Mouse (Mus musculus): ENCODE data around the gene Bmyc. TPM values are rescaled to one million over a fixed set of nuclear protein-coding genes. Genes with fewer than 3 reads are reported as not detected.

Gene Bmyc
- 17.9 TPM for polyA plus RNA-seq (2014; fragmentation: Illumina TruSeq; extraction: RNeasy Lipid Tissue Mini Kit (QIAGEN cat#74804))

DNA sequence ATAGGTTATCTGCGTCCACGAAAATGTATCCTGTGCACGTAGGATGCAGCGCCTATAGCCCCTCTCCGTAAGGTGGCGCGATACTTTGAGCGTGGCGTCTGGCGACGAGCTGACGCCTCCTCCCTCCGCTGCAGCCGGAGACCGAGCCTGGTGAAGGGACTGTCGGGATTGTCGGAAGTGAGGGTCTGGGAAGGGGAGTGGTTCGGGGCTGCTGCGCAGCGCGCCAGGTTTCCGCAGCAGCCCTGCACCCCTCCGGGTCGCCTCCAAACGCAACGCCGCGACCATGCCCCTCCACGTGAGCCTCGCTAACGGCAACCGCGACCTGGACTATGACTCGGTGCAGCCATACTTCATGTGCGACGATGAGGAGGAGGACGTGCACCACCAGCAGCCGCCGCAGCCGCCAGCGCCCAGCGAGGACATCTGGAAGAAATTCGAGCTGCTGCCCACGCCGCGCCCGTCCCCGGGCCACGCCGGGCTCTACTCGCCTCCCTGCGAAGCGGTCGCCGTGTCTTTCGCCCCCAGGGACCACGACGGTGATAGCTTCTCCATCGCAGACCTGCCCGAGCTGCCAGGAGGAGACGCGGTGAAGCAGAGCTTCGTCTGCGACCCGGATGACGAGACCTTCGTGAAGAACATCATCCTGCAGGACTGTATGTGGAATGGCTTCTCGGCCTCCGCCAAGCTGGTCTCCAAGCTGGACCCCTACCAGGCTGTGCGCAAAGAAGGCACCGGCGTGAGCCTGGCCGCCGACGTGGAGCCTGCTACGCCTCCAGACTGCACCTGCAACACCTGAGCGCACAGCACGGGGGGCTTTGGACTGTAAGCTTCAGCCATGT lies at the start of gene Bmyc:
Gene Bmyc, plus strand, starts transcription at position 97 of the 839 bp plus-strand sequence.

GRCm38 (mm10) chr2:25657652-25658051 lies 48.9 kb upstream of the Bmyc start, which contains the start of gene Lcn5:
Gene Lcn5 (plus strand): TSS chr2:25657952.

DNA sequence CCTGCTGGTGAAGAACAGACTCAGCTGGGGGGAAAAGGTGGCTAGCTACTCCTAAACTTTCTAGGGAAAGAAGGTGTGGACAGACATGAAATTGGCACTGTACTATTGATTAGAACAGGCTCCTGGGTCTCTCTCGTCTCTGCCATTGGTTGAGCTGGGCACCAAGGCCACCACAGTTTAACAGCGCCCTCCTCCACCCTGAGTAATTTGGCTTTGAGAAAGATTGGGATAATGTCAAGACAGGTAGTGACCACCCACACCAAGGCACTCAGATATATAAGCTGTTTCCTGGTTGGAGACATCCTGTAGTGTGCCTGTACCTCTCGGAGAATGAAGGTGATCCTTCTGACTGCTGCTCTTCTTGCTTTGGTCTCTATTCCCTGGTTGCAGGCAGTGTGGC lies 30.1 kb upstream of the Bmyc start, which contains the start of gene Lcn6:
Gene Lcn6, plus strand, starts transcription at position 301 of the 400 bp plus-strand sequence.

DNA sequence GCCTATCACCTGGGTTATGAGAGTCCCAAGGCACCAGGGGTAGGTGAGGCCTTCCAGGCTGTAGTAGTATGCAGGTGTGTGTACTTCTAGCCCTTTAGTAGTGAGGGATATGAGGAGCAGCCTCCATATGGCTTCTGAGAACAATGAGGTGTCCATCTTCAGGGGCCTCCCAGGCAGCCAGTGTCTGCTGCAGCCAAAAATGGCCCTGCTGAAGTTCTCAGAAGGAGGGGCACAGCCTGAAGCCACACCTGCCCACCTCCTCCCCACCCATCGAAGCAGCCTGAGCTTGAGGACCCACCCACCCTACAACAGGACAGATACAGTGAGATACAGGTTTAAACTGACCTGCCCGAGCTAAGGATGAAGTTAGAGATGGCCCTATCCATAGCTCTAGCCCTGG lies 24.1 kb upstream of the Bmyc start, which contains the start of gene Lcn10:
Gene Lcn10, plus strand, starts transcription at position 301 of the 400 bp plus-strand sequence.

GRCm38 (mm10) chr2:25699743-25700142 lies 6.8 kb upstream of the Bmyc start, which contains the start of gene Obp2a:
Gene Obp2a (plus strand): TSS chr2:25700043.

DNA sequence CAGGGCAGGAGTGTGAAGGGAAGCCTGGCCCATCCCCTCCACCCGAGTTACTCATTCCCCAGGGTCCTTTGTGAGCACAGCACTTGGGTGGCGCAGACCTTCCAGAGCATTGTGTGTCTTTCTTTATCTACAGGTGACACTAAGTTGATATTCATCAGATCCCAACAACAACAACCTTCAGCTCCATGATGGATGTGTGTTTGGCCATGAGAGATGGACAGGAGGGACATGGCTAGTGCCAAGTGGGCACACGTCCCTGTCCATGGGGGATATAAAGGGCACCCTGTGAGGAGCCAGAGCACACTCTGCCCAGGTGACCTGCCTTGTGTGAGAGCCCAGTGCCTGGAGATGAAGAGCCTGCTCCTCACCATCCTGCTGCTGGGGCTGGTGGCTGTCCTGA lies 30.2 kb downstream of the Bmyc start, which contains the start of gene Obp2b:
Gene Obp2b, plus strand, starts transcription at position 301 of the 400 bp plus-strand sequence.

Other genes starting within 250 kb of the Bmyc start
- not detected for gene Clic3, start 249.9 kb upstream of the Bmyc start, polyA plus RNA-seq (2014; fragmentation: Illumina TruSeq; extraction: RNeasy Lipid Tissue Mini Kit (QIAGEN cat#74804))
- gene Paxx, start 245.6 kb upstream of the Bmyc start, polyA plus RNA-seq (2014; fragmentation: Illumina TruSeq; extraction: RNeasy Lipid Tissue Mini Kit (QIAGEN cat#74804)) = 2.4 TPM
- gene Ptgds, start 236.7 kb upstream of the Bmyc start, polyA plus RNA-seq (2014; fragmentation: Illumina TruSeq; extraction: RNeasy Lipid Tissue Mini Kit (QIAGEN cat#74804)) = not detected
- gene Lcn12, start 212.8 kb upstream of the Bmyc start, polyA plus RNA-seq (2014; fragmentation: Illumina TruSeq; extraction: RNeasy Lipid Tissue Mini Kit (QIAGEN cat#74804)) = not detected
- 0.37 TPM for gene Fbxw5, start 206.0 kb upstream of the Bmyc start, polyA plus RNA-seq (2014; fragmentation: Illumina TruSeq; extraction: RNeasy Lipid Tissue Mini Kit (QIAGEN cat#74804))
- gene C8g, start 205.0 kb upstream of the Bmyc start, polyA plus RNA-seq (2014; fragmentation: Illumina TruSeq; extraction: RNeasy Lipid Tissue Mini Kit (QIAGEN cat#74804)) = not detected
- 0.66 TPM for gene Traf2, start 159.8 kb upstream of the Bmyc start, polyA plus RNA-seq (2014; fragmentation: Illumina TruSeq; extraction: RNeasy Lipid Tissue Mini Kit (QIAGEN cat#74804))
- 2.4 TPM for gene Edf1, start 148.9 kb upstream of the Bmyc start, polyA plus RNA-seq (2014; fragmentation: Illumina TruSeq; extraction: RNeasy Lipid Tissue Mini Kit (QIAGEN cat#74804))
- not detected for gene Mamdc4, start 131.9 kb upstream of the Bmyc start, polyA plus RNA-seq (2014; fragmentation: Illumina TruSeq; extraction: RNeasy Lipid Tissue Mini Kit (QIAGEN cat#74804))
- 1.1 TPM for gene Phpt1, start 131.5 kb upstream of the Bmyc start, polyA plus RNA-seq (2014; fragmentation: Illumina TruSeq; extraction: RNeasy Lipid Tissue Mini Kit (QIAGEN cat#74804))
- not detected for gene Ajm1, start 125.0 kb upstream of the Bmyc start, polyA plus RNA-seq (2014; fragmentation: Illumina TruSeq; extraction: RNeasy Lipid Tissue Mini Kit (QIAGEN cat#74804))
- gene Rabl6, start 98.2 kb upstream of the Bmyc start, polyA plus RNA-seq (2014; fragmentation: Illumina TruSeq; extraction: RNeasy Lipid Tissue Mini Kit (QIAGEN cat#74804)) = 65.4 TPM
- not detected for gene Ccdc183, start 89.1 kb upstream of the Bmyc start, polyA plus RNA-seq (2014; fragmentation: Illumina TruSeq; extraction: RNeasy Lipid Tissue Mini Kit (QIAGEN cat#74804))
- 1.2 TPM for gene Tmem141, start 84.7 kb upstream of the Bmyc start, polyA plus RNA-seq (2014; fragmentation: Illumina TruSeq; extraction: RNeasy Lipid Tissue Mini Kit (QIAGEN cat#74804))
- gene Fcna, start 78.7 kb upstream of the Bmyc start, polyA plus RNA-seq (2014; fragmentation: Illumina TruSeq; extraction: RNeasy Lipid Tissue Mini Kit (QIAGEN cat#74804)) = 0.66 TPM
- not detected for gene Lcn8, start 53.6 kb upstream of the Bmyc start, polyA plus RNA-seq (2014; fragmentation: Illumina TruSeq; extraction: RNeasy Lipid Tissue Mini Kit (QIAGEN cat#74804))
- gene Lcn5, start 48.8 kb upstream of the Bmyc start, polyA plus RNA-seq (2014; fragmentation: Illumina TruSeq; extraction: RNeasy Lipid Tissue Mini Kit (QIAGEN cat#74804)) = not detected
- gene Lcn6, start 30.0 kb upstream of the Bmyc start, polyA plus RNA-seq (2014; fragmentation: Illumina TruSeq; extraction: RNeasy Lipid Tissue Mini Kit (QIAGEN cat#74804)) = not detected
- not detected for gene Lcn10, start 24.0 kb upstream of the Bmyc start, polyA plus RNA-seq (2014; fragmentation: Illumina TruSeq; extraction: RNeasy Lipid Tissue Mini Kit (QIAGEN cat#74804))
- not detected for gene Obp2a, start 6.7 kb upstream of the Bmyc start, polyA plus RNA-seq (2014; fragmentation: Illumina TruSeq; extraction: RNeasy Lipid Tissue Mini Kit (QIAGEN cat#74804))
- not detected for gene Obp2b, start 30.3 kb downstream of the Bmyc start, polyA plus RNA-seq (2014; fragmentation: Illumina TruSeq; extraction: RNeasy Lipid Tissue Mini Kit (QIAGEN cat#74804))
- gene Lcn3, start 58.8 kb downstream of the Bmyc start, polyA plus RNA-seq (2014; fragmentation: Illumina TruSeq; extraction: RNeasy Lipid Tissue Mini Kit (QIAGEN cat#74804)) = not detected
- gene Lcn11, start 70.3 kb downstream of the Bmyc start, polyA plus RNA-seq (2014; fragmentation: Illumina TruSeq; extraction: RNeasy Lipid Tissue Mini Kit (QIAGEN cat#74804)) = not detected
- not detected for gene Gm13539, start 75.5 kb downstream of the Bmyc start, polyA plus RNA-seq (2014; fragmentation: Illumina TruSeq; extraction: RNeasy Lipid Tissue Mini Kit (QIAGEN cat#74804))
- not detected for gene Glt6d1, start 109.1 kb downstream of the Bmyc start, polyA plus RNA-seq (2014; fragmentation: Illumina TruSeq; extraction: RNeasy Lipid Tissue Mini Kit (QIAGEN cat#74804))
- not detected for gene Lcn9, start 116.4 kb downstream of the Bmyc start, polyA plus RNA-seq (2014; fragmentation: Illumina TruSeq; extraction: RNeasy Lipid Tissue Mini Kit (QIAGEN cat#74804))
- not detected for gene Sohlh1, start 140.5 kb downstream of the Bmyc start, polyA plus RNA-seq (2014; fragmentation: Illumina TruSeq; extraction: RNeasy Lipid Tissue Mini Kit (QIAGEN cat#74804))
- 0.60 TPM for gene Kcnt1, start 157.0 kb downstream of the Bmyc start, polyA plus RNA-seq (2014; fragmentation: Illumina TruSeq; extraction: RNeasy Lipid Tissue Mini Kit (QIAGEN cat#74804))